Mouse (Mus musculus): ENCODE data around the gene Hyal2. TPM values are rescaled to one million over a fixed set of nuclear protein-coding genes. Genes with fewer than 3 reads are reported as not detected.
"Not testable (repeated sequence)": the region's sequence is repeated elsewhere in the genome, so short reads cannot be mapped to it uniquely, and the experiment has no call there.

Hyal2 gene
- polyA plus RNA-seq, 1 experiment from 2014 or later, result 76.8 TPM

DNA sequence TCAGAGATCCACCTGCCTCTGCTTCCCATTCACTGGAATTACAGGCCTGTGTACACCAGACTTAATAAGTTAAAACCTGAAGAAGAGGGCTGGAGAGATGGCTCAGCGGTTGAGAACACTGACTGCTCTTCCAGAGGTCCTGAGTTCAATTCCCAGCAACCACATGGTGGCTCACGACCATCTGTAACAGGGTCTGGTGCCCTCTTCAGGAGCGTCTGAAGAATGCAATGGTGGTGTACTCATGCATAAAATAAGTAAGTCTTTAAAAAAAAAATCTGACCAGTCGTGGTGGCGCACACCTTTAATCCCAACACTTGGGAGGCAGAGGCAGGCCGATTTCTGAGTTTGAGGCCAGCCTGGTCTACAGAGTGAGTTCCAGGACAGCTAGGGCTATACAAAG is 6.0 kb downstream of the Hyal2 start:
- not testable (repeated sequence) for H3K27me3 ChIP-seq; H3K9me3 ChIP-seq; ATAC-seq (ENCODE audit: low read depth); H3K4me2 ChIP-seq; H3K9ac ChIP-seq; H3K4me3 ChIP-seq; H3K27ac ChIP-seq (replicated peaks)
- H3K36me3 ChIP-seq, result peaks cover 45% of the 10 kb centered on the region
- peaks cover 50% of the 10 kb centered on the region for H3K4me1 ChIP-seq (replicated peaks)
- 76% methylated on average over 6 of the region's 6 CpGs for WGBS

DNA sequence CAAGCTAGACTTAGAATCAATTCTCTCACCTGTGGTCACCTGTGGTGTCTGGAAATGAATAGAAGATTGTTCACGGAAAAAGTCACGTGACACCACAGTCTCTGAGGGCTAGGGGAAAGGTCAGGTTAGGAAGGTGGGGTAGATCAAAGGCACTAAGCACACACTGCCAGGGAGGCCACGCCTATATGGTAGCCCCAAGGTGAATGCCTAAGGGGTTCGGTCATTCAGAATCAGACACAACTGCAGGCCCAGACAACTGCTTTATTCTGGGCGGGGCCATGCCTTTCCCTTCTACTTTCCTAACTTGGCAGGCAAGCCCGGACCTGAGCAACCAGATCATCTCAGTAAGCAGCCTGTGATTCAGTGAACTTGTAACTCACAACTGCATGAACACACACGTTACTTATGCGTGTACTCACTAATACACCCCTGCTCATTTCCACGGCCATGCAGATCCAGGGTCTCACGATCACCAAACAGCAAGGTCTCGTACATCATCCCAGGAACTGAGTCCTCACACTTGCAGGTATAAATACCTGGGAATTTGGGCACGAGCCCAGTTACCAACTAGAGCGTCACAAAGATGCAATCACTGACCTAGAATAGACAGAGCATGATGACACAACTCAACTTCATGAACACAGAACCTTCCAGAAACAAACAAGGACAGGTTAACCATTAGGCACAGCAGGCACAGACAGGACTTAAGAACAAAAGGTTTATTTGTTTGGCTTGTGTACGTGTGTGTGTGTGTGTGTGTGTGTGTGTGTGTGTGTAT is 8.0 kb downstream of the Hyal2 start:
- Histone ChIP-seq H3K36me3 (peaks cover 41% of the 10 kb centered on the region), H3K4me2 (no peak overlapping the region), H3K9me3 (no peaks in the 10 kb centered on the region), H3K4me3 (no peak overlapping the region), H3K27me3 (no peaks in the 10 kb centered on the region), H3K27ac (replicated peaks) (no peak overlapping the region), H3K4me1 (replicated peaks) (peaks cover 55% of the 10 kb centered on the region), H3K9ac (no peak overlapping the region)
- WGBS, result 88% methylated on average over 14 of the region's 14 CpGs
- no peak for ATAC-seq (ENCODE audit: low read depth)

DNA sequence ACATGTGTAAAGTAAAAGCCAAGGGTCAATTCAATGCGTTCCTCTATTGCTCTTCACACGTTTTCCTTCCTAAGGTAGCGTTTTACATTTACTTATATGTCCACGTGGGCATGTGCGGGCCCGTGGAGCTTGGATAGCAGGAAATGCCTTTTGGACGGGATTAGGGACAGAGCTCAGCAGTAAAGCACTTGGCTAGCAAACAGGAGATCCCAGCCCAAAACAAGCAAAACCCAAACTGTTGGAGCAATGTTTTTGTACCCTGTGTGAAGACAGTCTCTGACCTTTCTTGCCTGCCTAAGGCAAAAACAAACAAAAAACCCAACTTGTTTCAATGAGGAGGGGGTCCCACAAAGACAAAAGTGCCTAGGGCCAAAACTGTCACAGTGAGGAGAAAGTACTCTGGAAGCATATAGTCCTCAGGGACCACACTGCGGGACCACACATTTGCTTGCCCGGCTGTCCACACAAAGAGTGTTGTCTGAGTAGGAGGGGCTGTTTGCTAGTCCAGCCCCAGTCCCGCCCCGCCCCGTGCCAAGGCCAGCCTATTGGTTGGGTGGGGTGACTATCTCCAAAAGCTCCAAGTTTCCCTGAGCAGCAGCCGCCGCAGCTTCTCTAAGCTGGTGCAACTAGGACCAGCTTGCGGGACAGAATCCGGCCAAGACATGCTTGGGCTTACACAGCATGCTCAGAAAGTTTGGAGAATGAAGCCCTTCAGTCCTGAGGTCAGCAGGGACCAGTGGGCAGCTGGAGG is 8.8 kb downstream of the Hyal2 start, which contains the start of gene Hyal1:
TSS of gene Hyal1 (plus strand) at position 571 of the 751 bp plus-strand sequence.
- H3K4me1 ChIP-seq (replicated peaks), result peaks cover 55% of the 10 kb centered on the region
- peak within 1 kb of the TSS; percentile 62 for H3K27ac ChIP-seq (replicated peaks)
- 31% methylated on average over 16 of the region's 16 CpGs for WGBS
- H3K9me3 ChIP-seq, result no peaks in the 10 kb centered on the region
- H3K4me3 ChIP-seq, result peak within 1 kb of the TSS; percentile 31
- ATAC-seq (ENCODE audit: low read depth), result peak; percentile 41; the same call in 1 of the 2 replicates
- H3K4me2 ChIP-seq, result peak within 1 kb of the TSS; percentile 51
- peaks cover 33% of the 10 kb centered on the region for H3K36me3 ChIP-seq
- H3K9ac ChIP-seq, result peak within 1 kb of the TSS; percentile 58
- H3K27me3 ChIP-seq, result no peaks in the 10 kb centered on the region

DNA sequence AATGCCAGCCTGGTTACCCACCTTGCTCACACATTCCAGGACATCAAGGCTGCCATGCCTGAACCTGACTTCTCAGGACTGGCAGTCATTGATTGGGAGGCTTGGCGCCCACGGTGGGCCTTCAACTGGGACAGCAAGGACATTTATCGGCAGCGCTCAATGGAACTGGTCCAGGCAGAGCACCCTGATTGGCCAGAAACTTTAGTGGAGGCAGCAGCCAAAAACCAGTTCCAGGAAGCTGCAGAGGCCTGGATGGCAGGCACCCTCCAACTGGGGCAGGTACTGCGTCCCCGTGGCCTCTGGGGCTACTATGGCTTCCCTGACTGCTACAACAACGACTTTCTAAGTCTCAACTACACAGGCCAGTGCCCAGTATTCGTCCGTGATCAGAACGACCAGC is 10.1 kb downstream of the Hyal2 start:
- Histone ChIP-seq H3K4me1 (replicated peaks) (peaks cover 51% of the 10 kb centered on the region), H3K36me3 (peaks cover 24% of the 10 kb centered on the region), H3K9me3 (no peaks in the 10 kb centered on the region), H3K4me3 (no peak overlapping the region), H3K27ac (replicated peaks) (no peak overlapping the region), H3K9ac (no peak overlapping the region), H3K27me3 (no peaks in the 10 kb centered on the region), H3K4me2 (no peak overlapping the region)
- WGBS, result 96% methylated on average over 10 of the region's 10 CpGs
- no peak for ATAC-seq (ENCODE audit: low read depth)

DNA sequence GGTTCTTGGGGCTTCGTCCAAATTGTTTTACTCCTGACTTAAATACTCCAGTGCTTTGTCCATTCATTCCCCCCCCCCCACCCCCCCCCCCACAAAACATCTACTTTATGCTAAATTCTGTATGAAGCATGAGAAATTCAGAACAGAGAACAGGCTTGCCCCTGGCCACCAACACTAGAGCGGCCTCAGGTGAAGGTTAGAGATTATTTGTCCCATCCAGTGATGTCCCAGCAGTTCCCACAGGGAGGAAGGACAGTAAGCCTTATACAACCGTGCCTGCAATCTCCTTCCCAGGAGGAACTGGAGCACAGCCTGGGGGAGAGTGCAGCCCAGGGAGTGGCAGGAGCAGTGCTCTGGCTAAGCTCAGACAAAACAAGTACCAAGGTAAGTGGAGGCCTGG is 10.8 kb downstream of the Hyal2 start, which contains the start of gene Naa80:
TSS of gene Naa80 (plus strand) at position 301 of the 400 bp plus-strand sequence.
- peak within 1 kb of the TSS; percentile 88; the same call in 1 of the 2 replicates for H3K27ac ChIP-seq (replicated peaks)
- peaks cover 51% of the 10 kb centered on the region for H3K4me1 ChIP-seq (replicated peaks)
- no peaks in the 10 kb centered on the region for H3K27me3 ChIP-seq
- ATAC-seq (ENCODE audit: low read depth), result no peak
- H3K4me2 ChIP-seq, result peak within 1 kb of the TSS; percentile 97; the same call in 1 of the 2 replicates
- H3K9ac ChIP-seq, result peak within 1 kb of the TSS; percentile 85; the same call in 1 of the 2 replicates
- no peaks in the 10 kb centered on the region for H3K9me3 ChIP-seq
- 80% methylated on average over 3 of the region's 3 CpGs for WGBS
- H3K4me3 ChIP-seq, result no peak within 1 kb of the TSS
- H3K36me3 ChIP-seq, result peaks cover 24% of the 10 kb centered on the region

DNA sequence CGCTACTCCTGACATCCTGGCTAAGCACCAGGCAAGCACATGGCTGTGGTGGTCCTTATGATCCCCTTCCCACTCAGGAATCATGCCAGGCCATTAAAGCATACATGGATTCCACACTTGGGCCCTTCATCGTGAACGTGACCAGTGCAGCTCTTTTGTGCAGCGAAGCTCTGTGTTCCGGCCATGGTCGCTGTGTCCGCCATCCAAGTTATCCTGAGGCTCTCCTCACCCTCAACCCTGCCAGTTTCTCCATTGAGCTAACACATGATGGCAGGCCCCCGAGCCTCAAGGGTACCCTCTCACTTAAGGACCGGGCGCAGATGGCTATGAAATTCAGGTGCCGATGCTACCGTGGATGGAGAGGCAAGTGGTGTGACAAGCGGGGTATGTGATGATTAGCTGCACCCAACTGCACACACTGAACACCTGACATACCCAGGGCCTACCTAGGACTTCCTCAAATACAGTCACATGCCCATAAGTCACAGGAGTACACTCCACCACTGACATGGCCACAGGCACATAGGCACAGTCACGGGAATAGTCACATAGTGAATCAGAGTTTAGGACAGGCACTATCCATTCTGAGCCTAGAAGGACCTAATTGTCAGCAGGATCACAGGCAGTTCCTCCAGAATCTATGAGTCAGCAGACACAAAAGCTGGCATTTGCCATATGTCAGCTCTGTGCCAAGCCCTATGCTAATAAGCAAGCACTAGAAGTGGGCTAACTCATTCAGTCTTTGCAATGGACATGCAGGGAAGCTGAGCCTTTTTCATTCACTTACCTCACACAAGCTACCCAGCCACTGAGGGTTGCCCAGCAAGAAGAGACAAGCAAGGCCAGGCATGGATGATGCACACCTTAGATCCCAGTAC is 11.5 kb downstream of the Hyal2 start:
- peak overlapping the region; percentile 85; the same call in 1 of the 2 replicates for H3K9ac ChIP-seq
- ATAC-seq (ENCODE audit: low read depth), result no peak
- H3K36me3 ChIP-seq, result peaks cover 25% of the 10 kb centered on the region
- H3K27me3 ChIP-seq, result no peaks in the 10 kb centered on the region
- H3K4me3 ChIP-seq, result no peak overlapping the region
- H3K9me3 ChIP-seq, result no peaks in the 10 kb centered on the region
- H3K27ac ChIP-seq (replicated peaks), result peak overlapping the region; percentile 88; the same call in 1 of the 2 replicates
- peak overlapping the region; percentile 97; the same call in 1 of the 2 replicates for H3K4me2 ChIP-seq
- H3K4me1 ChIP-seq (replicated peaks), result peaks cover 51% of the 10 kb centered on the region
- WGBS, result 90% methylated on average over 14 of the region's 14 CpGs

DNA sequence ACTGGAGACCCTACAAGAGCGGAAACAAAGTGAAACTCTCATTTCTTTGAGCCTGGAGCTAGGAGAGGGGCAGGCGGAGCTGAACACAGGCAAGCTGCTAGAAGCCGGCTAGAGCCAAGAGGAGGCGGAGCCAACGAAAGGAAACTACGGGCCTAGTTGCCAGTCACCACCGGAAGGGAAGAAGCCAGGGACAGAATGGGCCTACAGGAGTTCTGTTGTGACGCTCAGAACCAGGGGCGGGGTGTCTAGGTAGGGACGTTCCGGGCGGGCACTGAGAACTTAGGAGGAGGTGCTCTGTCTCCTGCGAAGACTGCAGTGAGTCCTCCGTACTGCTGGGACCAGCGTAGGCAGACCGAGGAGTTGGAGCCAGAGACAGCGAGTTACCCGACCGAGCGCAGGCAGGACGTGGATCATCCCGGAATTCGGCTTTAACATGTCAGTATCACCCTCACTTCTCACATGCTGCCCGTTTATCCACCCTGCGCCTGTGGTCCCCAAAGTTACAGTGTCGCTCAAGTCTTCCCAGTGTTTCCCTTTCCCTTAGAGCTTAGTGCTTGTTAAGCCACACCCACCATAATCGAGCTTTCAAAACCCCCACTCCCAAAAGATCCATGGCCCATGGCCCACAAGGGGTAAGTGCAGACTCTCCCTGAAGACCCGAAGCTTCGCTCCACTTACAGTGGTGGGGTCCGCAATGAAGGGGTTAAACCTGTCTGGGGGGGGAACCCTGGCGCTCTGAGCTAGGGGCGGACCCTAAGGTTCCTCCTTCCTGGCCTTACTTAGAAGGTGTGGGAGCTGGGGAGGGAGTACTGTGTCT is 13.0 kb downstream of the Hyal2 start, which contains the start of gene Hyal3:
TSS of gene Hyal3 (plus strand) at position 318 of the 817 bp plus-strand sequence.
- H3K9me3 ChIP-seq, result no peaks in the 10 kb centered on the region
- H3K4me1 ChIP-seq (replicated peaks), result peaks cover 50% of the 10 kb centered on the region
- peaks cover 16% of the 10 kb centered on the region for H3K36me3 ChIP-seq
- peak within 1 kb of the TSS; percentile 63 for H3K4me3 ChIP-seq
- ATAC-seq (ENCODE audit: low read depth), result peak; percentile 73
- peak within 1 kb of the TSS; percentile 85 for H3K9ac ChIP-seq
- peak within 1 kb of the TSS; percentile 88 for H3K27ac ChIP-seq (replicated peaks)
- peak within 1 kb of the TSS; percentile 97 for H3K4me2 ChIP-seq
- no peaks in the 10 kb centered on the region for H3K27me3 ChIP-seq
- under 1% methylated on average over 32 of the region's 32 CpGs for WGBS

DNA sequence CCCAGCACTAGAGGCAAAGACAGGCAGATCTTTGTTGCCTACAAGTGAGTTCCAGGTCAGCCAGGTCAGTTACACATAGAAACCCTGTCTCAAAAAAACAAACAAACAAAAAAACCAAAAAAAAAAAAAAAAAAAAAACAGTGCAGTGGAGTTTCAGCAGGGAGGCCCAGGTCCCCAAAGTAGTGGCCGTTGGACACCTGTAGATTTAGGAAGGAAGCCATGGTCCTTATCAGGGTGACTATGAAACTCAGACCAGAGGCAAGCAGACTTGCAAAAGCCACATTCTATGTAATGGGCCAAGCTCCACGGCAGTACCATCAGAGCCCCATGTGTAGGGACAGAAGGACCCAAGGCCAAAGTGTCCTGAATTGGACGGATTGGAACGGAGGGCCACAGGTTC is 13.8 kb downstream of the Hyal2 start:
- peaks cover 16% of the 10 kb centered on the region for H3K36me3 ChIP-seq
- peak overlapping the region; percentile 85 for H3K9ac ChIP-seq
- H3K27me3 ChIP-seq, result no peaks in the 10 kb centered on the region
- H3K4me2 ChIP-seq, result peak overlapping the region; percentile 97
- H3K27ac ChIP-seq (replicated peaks), result peak overlapping the region; percentile 88; the same call in 1 of the 2 replicates
- no peak for ATAC-seq (ENCODE audit: low read depth)
- H3K4me3 ChIP-seq, result peak overlapping the region; percentile 63
- no peaks in the 10 kb centered on the region for H3K9me3 ChIP-seq
- WGBS, result 82% methylated on average over 4 of the region's 4 CpGs
- peaks cover 41% of the 10 kb centered on the region for H3K4me1 ChIP-seq (replicated peaks)

DNA sequence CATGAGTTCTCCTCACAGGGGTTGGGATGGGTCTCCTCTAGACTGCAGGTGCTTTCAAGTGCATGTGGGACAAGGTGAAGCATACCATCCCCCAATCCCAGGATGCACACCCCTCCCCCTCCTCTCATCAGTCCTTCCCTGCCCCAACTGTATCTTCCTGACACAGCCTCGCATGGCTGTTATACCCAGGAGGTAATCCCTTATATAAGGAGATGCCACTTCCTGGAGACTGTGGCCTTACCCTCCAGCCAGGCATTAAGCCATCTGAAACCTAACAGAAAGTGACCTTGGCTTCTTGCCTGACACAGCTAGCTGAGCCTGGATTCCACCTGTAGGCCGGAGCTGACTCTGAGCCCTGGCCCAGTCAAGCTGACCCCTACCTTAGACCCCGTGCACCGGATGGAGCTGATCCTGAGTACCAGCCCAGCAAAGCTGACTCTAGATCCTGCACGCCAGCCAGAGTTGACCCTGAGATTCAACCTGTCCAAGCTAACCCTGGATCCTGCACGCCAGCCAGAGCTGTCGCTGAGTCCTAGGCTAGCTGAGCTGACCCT is 14.8 kb downstream of the Hyal2 start:
- no peak for ATAC-seq (ENCODE audit: low read depth)
- H3K27me3 ChIP-seq, result no peaks in the 10 kb centered on the region
- no peaks in the 10 kb centered on the region for H3K9me3 ChIP-seq
- H3K4me2 ChIP-seq, result no peak overlapping the region
- H3K4me3 ChIP-seq, result no peak overlapping the region
- H3K27ac ChIP-seq (replicated peaks), result no peak overlapping the region
- 92% methylated on average over 7 of the region's 7 CpGs for WGBS
- H3K36me3 ChIP-seq, result peaks cover 16% of the 10 kb centered on the region
- H3K4me1 ChIP-seq (replicated peaks), result peaks cover 32% of the 10 kb centered on the region
- H3K9ac ChIP-seq, result 0 out of 2 replicates have a peak overlapping the region, but pooled peaks have one; percentile 85

DNA sequence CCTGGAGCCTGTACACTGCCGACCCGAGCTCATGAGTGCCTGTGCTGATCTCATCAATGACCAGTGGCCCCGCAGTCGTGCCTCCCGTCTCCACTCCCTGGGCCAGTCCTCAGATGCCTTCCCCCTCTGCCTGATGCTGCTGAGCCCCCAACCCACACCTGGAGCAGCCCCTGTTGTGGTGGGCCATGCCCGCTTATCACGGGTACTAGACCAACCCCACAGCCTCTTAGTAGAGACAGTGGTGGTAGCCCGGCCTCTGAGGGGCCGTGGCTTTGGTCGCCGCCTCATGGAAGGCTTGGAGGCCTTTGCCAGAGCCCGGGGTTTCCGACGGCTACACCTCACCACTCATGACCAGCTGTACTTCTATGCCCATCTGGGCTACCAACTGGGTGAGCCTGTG is 15.4 kb downstream of the Hyal2 start:
- Histone ChIP-seq H3K4me3 (no peak overlapping the region), H3K27ac (replicated peaks) (no peak overlapping the region), H3K36me3 (peaks cover 16% of the 10 kb centered on the region), H3K4me1 (replicated peaks) (peaks cover 36% of the 10 kb centered on the region), H3K9me3 (no peaks in the 10 kb centered on the region), H3K9ac (no peak overlapping the region), H3K27me3 (no peaks in the 10 kb centered on the region), H3K4me2 (no peak overlapping the region)
- 93% methylated on average over 14 of the region's 14 CpGs for WGBS
- no peak for ATAC-seq (ENCODE audit: low read depth)
